ENCODE assay signal across 9 mouse cellular contexts in the genomic region with DNA sequence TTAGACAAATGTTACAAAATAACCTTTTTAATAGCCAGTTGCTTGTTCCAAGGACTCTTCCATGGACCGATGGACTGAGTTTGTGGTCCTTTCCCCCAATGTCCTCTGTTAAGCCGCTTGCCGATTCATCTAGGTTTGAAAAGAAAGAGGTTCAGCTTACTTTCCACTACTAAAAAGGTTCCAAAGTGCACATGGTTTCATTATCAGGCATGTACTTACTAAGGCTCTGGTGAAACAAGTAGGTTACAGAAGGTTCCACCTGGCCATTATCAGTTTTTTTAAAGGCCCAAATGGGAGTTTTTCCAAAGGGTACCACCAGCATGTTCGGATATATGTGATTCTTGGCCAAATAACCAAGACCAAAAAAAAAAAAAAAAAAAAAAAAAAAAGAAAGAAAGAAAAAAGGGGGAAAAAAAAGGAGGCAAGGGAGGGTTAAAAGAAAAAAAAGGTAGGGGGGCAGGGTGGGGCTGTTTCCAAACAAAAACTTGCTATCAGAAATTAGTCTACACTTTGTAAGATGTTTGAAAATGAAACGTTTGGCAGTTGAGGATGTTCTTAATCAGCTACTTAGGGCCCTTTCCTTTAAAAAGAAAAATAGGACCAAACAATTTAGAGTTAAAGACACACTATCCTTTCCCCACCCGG. TPM values are rescaled to one million over a fixed set of nuclear protein-coding genes. Genes with fewer than 3 reads are reported as not detected.
DNase-seq lines count a peak whose midpoint lies in the region; ATAC-seq and TF ChIP-seq lines count a peak whose summit lies in the region.
"Had no signal": no experiment of that assay in that cellular context is flagged by ENCODE, and none has a peak within 500 bp of the region (broad histone marks: within the 10 kb centered on the region; RNA-seq: fewer than 3 reads in every experiment).

No protein-coding gene starts in this region.

- H3K27ac ChIP-seq in heart, adult 2 months, result peak overlapping the region; percentile 98; the same call in 1 of the 2 replicates
- H3K27ac ChIP-seq in forebrain, embryonic 15.5 days (replicated peaks), result no peak overlapping the region
- peak overlapping the region; percentile 62 for H3K27ac ChIP-seq in liver, embryonic 16.5 days (ENCODE audit: low read length)

- no peak for DNase-seq in heart, adult 2 months
- DNase-seq in heart, postnatal 14 days, result no peak
- peak; percentile 35 for DNase-seq in A20 (ENCODE audit: low read depth, low spot score)
- no peak for DNase-seq in frontal cortex, postnatal 10 days (ENCODE audit: low spot score in 2 of 2)
- DNase-seq in layer of hippocampus, adult 9-10 months (ENCODE audit: low spot score), result no peak

- intact Hi-C loops in heart, adult 2 months (cut with DNase I), result loop anchor here (1.0 kb wide), 1 partner anchor 8 kb away; a partner anchor contains a TSS
- intact Hi-C loops in heart, postnatal 14 days (cut with DNase I), result no loop called here

- H3K36me3 ChIP-seq in heart, adult 2 months (ENCODE audit: control insufficient read depth, insufficient read depth, low read length), result peaks cover 40% of the 10 kb centered on the region
- peaks cover 30% of the 10 kb centered on the region for H3K36me3 ChIP-seq in forebrain, embryonic 15.5 days
- peaks cover 35% of the 10 kb centered on the region for H3K36me3 ChIP-seq in liver, embryonic 16.5 days (ENCODE audit: control insufficient read depth, insufficient read depth)

- H3K4me3 ChIP-seq in heart, adult 2 months, result peak overlapping the region; percentile 81
- H3K4me3 ChIP-seq in forebrain, embryonic 15.5 days, result peak overlapping the region; percentile 90
- H3K4me3 ChIP-seq in liver, embryonic 16.5 days (ENCODE audit: low read depth, low read length), result peak overlapping the region; percentile 96

- H3K27me3 ChIP-seq in heart, adult 2 months (ENCODE audit: control insufficient read depth, insufficient read depth, low read length), result no peaks in the 10 kb centered on the region
- H3K27me3 ChIP-seq in forebrain, embryonic 15.5 days, result no peaks in the 10 kb centered on the region
- H3K27me3 ChIP-seq in liver, embryonic 16.5 days (ENCODE audit: control insufficient read depth, insufficient read depth, low read depth, low read length), result no peaks in the 10 kb centered on the region

- peak overlapping the region; percentile 84 for H3K4me2 ChIP-seq in forebrain, embryonic 15.5 days (replicated peaks)
- H3K4me2 ChIP-seq in liver, embryonic 16.5 days (ENCODE audit: low read depth, low read length), result peak overlapping the region; percentile 90

- TF ChIP-seq POLR2A in heart, adult 2 months (IDR thresholded peaks at IDR 0.05; ENCODE audit: insufficient read depth, low read depth, low read length), result no peak

- no peaks in the 10 kb centered on the region for H3K79me2 ChIP-seq in heart, adult 2 months (replicated peaks; ENCODE audit: control insufficient read depth, insufficient read depth, low read length)

- TF ChIP-seq EP300 in heart, adult 2 months (IDR thresholded peaks at IDR 0.05; ENCODE audit: insufficient read depth, low read depth, low read length), result no peak

- 7% methylated on average over 6 of the region's 6 CpGs for WGBS in heart, adult 2 months
- WGBS in forebrain, embryonic 15.5 days, result 25% methylated on average over 6 of the region's 6 CpGs
- 11% methylated on average over 6 of the region's 6 CpGs for WGBS in liver, embryonic 16.5 days (ENCODE audit: insufficient replicate concordance)

- no peak for ATAC-seq in forebrain, embryonic 15.5 days (replicated peaks)
- no peak for ATAC-seq in liver, embryonic 16.5 days (ENCODE audit: low read depth)
- ATAC-seq in megakaryocyte progenitor cell, adult 5-6 weeks (replicated peaks; ENCODE audit: poor library complexity), result no peak

- TF ChIP-seq CTCF in heart, adult 2 months (IDR thresholded peaks at IDR 0.05), result no peak

- peaks cover 7% of the 10 kb centered on the region for H3K4me1 ChIP-seq in heart, adult 2 months (ENCODE audit: control insufficient read depth, insufficient read depth, low read length)
- H3K4me1 ChIP-seq in forebrain, embryonic 15.5 days, result peaks cover 52% of the 10 kb centered on the region
- H3K4me1 ChIP-seq in liver, embryonic 16.5 days (ENCODE audit: control insufficient read depth, low read depth, low read length), result peaks cover 12% of the 10 kb centered on the region

- H3K9ac ChIP-seq in heart, adult 2 months (ENCODE audit: low read depth, low read length), result no peak overlapping the region
- H3K9ac ChIP-seq in forebrain, embryonic 15.5 days (replicated peaks), result peak overlapping the region; percentile 84
- peak overlapping the region; percentile 96 for H3K9ac ChIP-seq in liver, embryonic 16.5 days (ENCODE audit: low read depth, low read length)

- no peaks in the 10 kb centered on the region for H3K9me3 ChIP-seq in forebrain, embryonic 15.5 days
- H3K9me3 ChIP-seq in liver, embryonic 16.5 days (replicated peaks; ENCODE audit: control insufficient read depth, low read length), result no peaks in the 10 kb centered on the region

RNA-seq across cellular contexts. Expression of a gene that starts 1.3 kb away (rescaled TPM):
- total RNA-seq in heart, adult 2 months (2021), result 10 to 100 TPM; 29.9 to 33.5 TPM
- 23.8 and 27.9 TPM in 2 replicates for polyA plus RNA-seq in heart, adult 2 months (2012; rRNA removed)
- total RNA-seq in heart, postnatal 14 days (2021), result 10 to 100 TPM; 39.8 to 40.4 TPM
- polyA plus RNA-seq in forebrain, embryonic 15.5 days (2015; fragmentation: Nextera tagmentation; extraction: Ambion mirVana), result 49.8 and 54.9 TPM in 2 replicates
- polyA plus RNA-seq in liver, embryonic 16.5 days (2015; fragmentation: Nextera tagmentation; extraction: Ambion mirVana), result 9.4 and 10.1 TPM in 2 replicates
- 13.6 and 14.8 TPM in 2 replicates for total RNA-seq in megakaryocyte progenitor cell, adult 5-6 weeks (2015)
- 11.1 and 11.2 TPM in 2 replicates for total RNA-seq in megakaryocyte progenitor cell, adult 5-6 weeks (2017)

RNA-seq across cellular contexts. Expression of a gene that starts 1.9 kb away (rescaled TPM):
- 100 to 1,000 TPM in 1 of 2 experiments, 10 to 100 TPM in 1; 91.4 to 104 TPM for total RNA-seq in heart, adult 2 months (2021)
- polyA plus RNA-seq in heart, adult 2 months (2012; rRNA removed), result 158 and 165 TPM in 2 replicates
- 100 to 1,000 TPM; 125 to 133 TPM for total RNA-seq in heart, postnatal 14 days (2021)
- 637 and 680 TPM in 2 replicates for polyA plus RNA-seq in forebrain, embryonic 15.5 days (2015; fragmentation: Nextera tagmentation; extraction: Ambion mirVana)
- polyA plus RNA-seq in liver, embryonic 16.5 days (2015; fragmentation: Nextera tagmentation; extraction: Ambion mirVana), result 345 and 360 TPM in 2 replicates
- total RNA-seq in megakaryocyte progenitor cell, adult 5-6 weeks (2015), result 1,322 and 1,338 TPM in 2 replicates
- 519 and 522 TPM in 2 replicates for total RNA-seq in megakaryocyte progenitor cell, adult 5-6 weeks (2017)

RNA-seq across cellular contexts. Expression of a gene that starts 7.7 kb away (rescaled TPM):
- total RNA-seq in heart, adult 2 months (2021), result 10 to 100 TPM; 34.1 to 37.4 TPM
- polyA plus RNA-seq in heart, adult 2 months (2012; rRNA removed), result 14.6 and 20.9 TPM in 2 replicates
- 10 to 100 TPM; 34.4 to 37.3 TPM for total RNA-seq in heart, postnatal 14 days (2021)
- polyA plus RNA-seq in forebrain, embryonic 15.5 days (2015; fragmentation: Nextera tagmentation; extraction: Ambion mirVana), result 76.7 and 78.5 TPM in 2 replicates
- polyA plus RNA-seq in liver, embryonic 16.5 days (2015; fragmentation: Nextera tagmentation; extraction: Ambion mirVana), result 23.4 and 25.4 TPM in 2 replicates
- 42.9 and 43.8 TPM in 2 replicates for total RNA-seq in megakaryocyte progenitor cell, adult 5-6 weeks (2015)
- 43.6 and 50.1 TPM in 2 replicates for total RNA-seq in megakaryocyte progenitor cell, adult 5-6 weeks (2017)

RNA-seq across cellular contexts. Expression of a gene that starts 7.9 kb away (rescaled TPM):
- total RNA-seq in heart, adult 2 months (2021), result 10 to 100 TPM; 38.3 to 40.5 TPM
- polyA plus RNA-seq in heart, adult 2 months (2012; rRNA removed), result 34.3 and 59.4 TPM in 2 replicates
- total RNA-seq in heart, postnatal 14 days (2021), result 10 to 100 TPM; 37.3 to 37.8 TPM
- 81.9 and 87.5 TPM in 2 replicates for polyA plus RNA-seq in forebrain, embryonic 15.5 days (2015; fragmentation: Nextera tagmentation; extraction: Ambion mirVana)
- 31.6 and 33.0 TPM in 2 replicates for polyA plus RNA-seq in liver, embryonic 16.5 days (2015; fragmentation: Nextera tagmentation; extraction: Ambion mirVana)
- 49.9 and 53.9 TPM in 2 replicates for total RNA-seq in megakaryocyte progenitor cell, adult 5-6 weeks (2015)
- 21.7 and 31.8 TPM in 2 replicates for total RNA-seq in megakaryocyte progenitor cell, adult 5-6 weeks (2017)

RNA-seq across cellular contexts. Expression of a gene that starts 23.1 kb away (rescaled TPM):
- 10 to 100 TPM; 15.1 to 19.4 TPM for total RNA-seq in heart, adult 2 months (2021)
- polyA plus RNA-seq in heart, adult 2 months (2012; rRNA removed), result 10.4 and 15.6 TPM in 2 replicates
- total RNA-seq in heart, postnatal 14 days (2021), result 10 to 100 TPM; 27.7 to 32.1 TPM
- polyA plus RNA-seq in forebrain, embryonic 15.5 days (2015; fragmentation: Nextera tagmentation; extraction: Ambion mirVana), result 7.6 and 10.7 TPM in 2 replicates
- polyA plus RNA-seq in liver, embryonic 16.5 days (2015; fragmentation: Nextera tagmentation; extraction: Ambion mirVana), result 0.79 and 1.4 TPM in 2 replicates
- total RNA-seq in megakaryocyte progenitor cell, adult 5-6 weeks (2015), result 0.10 and 1.1 TPM in 2 replicates
- not detected in 2 replicates for total RNA-seq in megakaryocyte progenitor cell, adult 5-6 weeks (2017)
- total RNA-seq: neutrophil, adult 5-6 weeks had no signal
